Mouse (Mus musculus): Measurements from ENCODE around the gene Cotl1.

DNA sequence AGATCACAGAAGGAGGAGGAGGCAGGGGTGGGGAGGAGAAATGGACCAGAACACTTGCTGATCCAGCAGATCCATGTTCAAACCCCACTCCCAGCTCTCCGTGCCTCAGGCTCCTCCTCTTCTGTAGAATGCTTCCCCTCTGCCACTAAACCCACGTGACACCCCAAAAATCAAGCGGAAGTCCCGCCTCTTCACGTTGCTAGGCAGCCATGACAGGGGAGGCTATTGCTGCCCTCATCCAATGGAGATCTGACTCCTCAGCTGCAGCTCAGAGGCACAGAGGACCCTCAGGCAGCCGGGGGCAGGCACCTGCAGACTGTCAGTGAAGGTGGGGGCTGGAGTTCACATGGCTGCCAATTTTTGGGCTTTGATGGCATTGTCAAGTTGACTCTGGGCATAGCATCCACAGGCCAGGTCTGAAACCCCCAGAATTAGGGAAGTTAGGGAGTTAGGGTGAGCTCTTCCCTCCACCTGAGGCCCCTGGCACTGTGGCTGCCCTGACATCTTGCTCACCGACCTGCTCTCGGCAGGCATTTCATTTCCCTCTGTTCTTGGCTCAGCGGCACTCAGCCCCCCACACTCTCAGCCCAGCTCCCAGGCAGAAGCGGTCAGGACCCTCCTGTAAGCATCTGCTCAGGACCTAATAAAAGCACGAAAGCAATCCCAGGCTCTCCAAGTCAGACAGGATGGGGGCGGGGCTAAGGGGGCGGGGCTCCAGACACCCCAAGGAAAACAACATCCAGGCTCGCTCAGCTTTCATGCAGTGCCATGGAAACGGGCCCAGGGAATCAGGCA, 42.0 kb downstream of the Cotl1 start:
- TF ChIP-seq POLR2A (IDR thresholded peaks at IDR 0.05; ENCODE audit: low read depth, low read length) (no peak), CTCF (conservative IDR thresholded peaks at IDR 0.05; ENCODE audit: insufficient read depth, insufficient read length, low read depth, low read length) (no peak)

Measured in kidney, adult 2 months (tissue).